Mouse (Mus musculus) left cerebral cortex, adult 18-20 months (tissue): ENCODE measurements around the gene Atp6v0a2. TPM values are rescaled to one million over a fixed set of nuclear protein-coding genes. Genes with fewer than 3 reads are reported as not detected.

Source experiments
- total RNA-seq, 2 experiments: library from RNA; stranded (reverse); gene quantifications; 2 replicates each; pipeline ENCODE4 v1.2.3; 2021

Atp6v0a2 gene
- total RNA-seq, 2 experiments from 2014 or later, result 59.8 to 66.9 TPM

Other genes starting within 250 kb of the Atp6v0a2 start
- gene Sbno1, start 202.6 kb upstream of the Atp6v0a2 start, total RNA-seq, result 100 to 1,000 TPM; 175 to 185 TPM
- 10 to 100 TPM; 61.5 to 64.2 TPM for gene Kmt5a, start 188.6 kb upstream of the Atp6v0a2 start, total RNA-seq
- 10 to 100 TPM; 17.5 to 19.3 TPM for gene Rilpl2, start 150.2 kb upstream of the Atp6v0a2 start, total RNA-seq
- 10 to 100 TPM; 23.0 to 27.5 TPM for gene Snrnp35, start 145.4 kb upstream of the Atp6v0a2 start, total RNA-seq
- 10 to 100 TPM; 85.1 to 93.3 TPM for gene Rilpl1, start 97.2 kb upstream of the Atp6v0a2 start, total RNA-seq
- 100 to 1,000 TPM; 103 to 122 TPM for gene Tmed2, start 87.9 kb upstream of the Atp6v0a2 start, total RNA-seq
- gene Ddx55, start 75.7 kb upstream of the Atp6v0a2 start, total RNA-seq, result 10 to 100 TPM; 22.6 to 25.9 TPM
- 10 to 100 TPM; 30.6 to 31.3 TPM for gene Eif2b1, start 49.4 kb upstream of the Atp6v0a2 start, total RNA-seq
- 10 to 100 TPM; 25.0 to 29.6 TPM for gene Gtf2h3, start 49.4 kb upstream of the Atp6v0a2 start, total RNA-seq
- under 1 TPM; 0.21 to 0.30 TPM for gene Dnah10, start 96.5 kb downstream of the Atp6v0a2 start, total RNA-seq
- gene Ccdc92, start 233.8 kb downstream of the Atp6v0a2 start, total RNA-seq, result 10 to 100 TPM; 89.4 to 91.9 TPM
- 10 to 100 TPM; 68.5 to 72.7 TPM for gene Zfp664, start 234.1 kb downstream of the Atp6v0a2 start, total RNA-seq